Mouse (Mus musculus) myocyte (in vitro differentiated cells): ENCODE measurements around the gene Cntn1.

Experiments used
- E2F4 ChIP-seq: IDR thresholded peaks from one replicate; pipeline ENCODE4 v1.6.1; 2011; ENCODE audit warnings: mild to moderate bottlenecking, control low read depth, moderate library complexity; ENCODE audit not compliant: insufficient read depth
- MYOG ChIP-seq, 3 experiments: IDR thresholded peaks; one replicate each; pipeline ENCODE4 v1.6.1; 2011; ENCODE audit warnings: control low read depth in 2 of 3, low read depth in 2 of 3, mild to moderate bottlenecking in 2 of 3; ENCODE audit not compliant: insufficient read length in 2 of 3, control insufficient read depth in 1 of 3, insufficient read depth in 1 of 3
- POLR2A ChIP-seq: IDR thresholded peaks from one replicate; pipeline ENCODE4 v1.6.1; 2011; ENCODE audit warnings: low read depth, mild to moderate bottlenecking, control low read depth, moderate library complexity; ENCODE audit not compliant: insufficient read length
- TCF12 ChIP-seq: IDR thresholded peaks from one replicate; pipeline ENCODE4 v1.6.1; 2011; ENCODE audit warnings: mild to moderate bottlenecking, control low read depth; ENCODE audit not compliant: poor library complexity, insufficient read depth, severe bottlenecking
- TCF3 ChIP-seq: IDR thresholded peaks from one replicate; pipeline ENCODE4 v1.6.1; 2011; ENCODE audit warnings: low read depth, control low read depth; ENCODE audit not compliant: insufficient read length
- USF1 ChIP-seq: IDR thresholded peaks from one replicate; pipeline ENCODE4 v1.6.1; 2011; ENCODE audit warnings: low read depth, mild to moderate bottlenecking, control low read depth, moderate library complexity

- TF ChIP-seq E2F4 (no peak), TCF3 (no peak), POLR2A (no peak), USF1 (no peak), TCF12 (no peak), MYOG (IDR thresholded peaks at IDR 0.05; ENCODE audit: control insufficient read depth in 1 of 3, insufficient read depth in 1 of 3, insufficient read length in 2 of 3, low read depth in 2 of 3) (no peak)
These were observed 220.9 kb downstream of the Cntn1 start for GRCm38 (mm10) chr15:92271801-92272365.
